Mouse (Mus musculus): ENCODE results near the gene Ptpn4. TPM values are rescaled to one million over a fixed set of nuclear protein-coding genes. Genes with fewer than 3 reads are reported as not detected.

Ptpn4 gene
- total and polyA plus RNA-seq, 2 experiments from 2014 or later, result 7.0 to 46.5 TPM

GRCm38 (mm10) chr1:119626837-119627236 is 210.6 kb downstream of the Ptpn4 start:
- DNase-seq (ENCODE audit: low spot score) (no peak), ATAC-seq (ENCODE audit: low FRiP score) (no peak)
- Histone ChIP-seq H3K27ac (ENCODE audit: low read depth, low read length) (no peak overlapping the region), H3K36me3 (ENCODE audit: insufficient read depth, low read length) (no peaks in the 10 kb centered on the region), H3K27me3 (ENCODE audit: insufficient read depth, low read length) (no peaks in the 10 kb centered on the region), H3K4me1 (ENCODE audit: insufficient read depth, low read length) (no peaks in the 10 kb centered on the region), H3K4me3 (ENCODE audit: low read depth, low read length) (no peak overlapping the region), H3K9me3 (ENCODE audit: low read length) (no peaks in the 10 kb centered on the region), H3K4me2 (ENCODE audit: low read depth, low read length, poor library complexity, severe bottlenecking) (no peak overlapping the region), H3K9ac (replicated peaks; ENCODE audit: low read length, poor library complexity, severe bottlenecking) (no peak overlapping the region)
- WGBS, result 90% methylated on average over 4 of the region's 4 CpGs
- no peak for TF ChIP-seq CTCF (IDR thresholded peaks at IDR 0.05)

GRCm38 (mm10) chr1:119624444-119624843 is 213.0 kb downstream of the Ptpn4 start:
- Histone ChIP-seq H3K27me3 (ENCODE audit: insufficient read depth, low read length) (no peaks in the 10 kb centered on the region), H3K27ac (ENCODE audit: low read depth, low read length) (no peak overlapping the region), H3K4me2 (ENCODE audit: low read depth, low read length, poor library complexity, severe bottlenecking) (no peak overlapping the region), H3K9me3 (ENCODE audit: low read length) (no peaks in the 10 kb centered on the region), H3K4me3 (ENCODE audit: low read depth, low read length) (no peak overlapping the region), H3K36me3 (ENCODE audit: insufficient read depth, low read length) (no peaks in the 10 kb centered on the region), H3K9ac (replicated peaks; ENCODE audit: low read length, poor library complexity, severe bottlenecking) (no peak overlapping the region), H3K4me1 (ENCODE audit: insufficient read depth, low read length) (no peaks in the 10 kb centered on the region)
- no peak for DNase-seq (ENCODE audit: low spot score)
- TF ChIP-seq CTCF (IDR thresholded peaks at IDR 0.05), result no peak
- ATAC-seq (ENCODE audit: low FRiP score), result no peak
- WGBS, result 60% methylated on average over 2 of the region's 2 CpGs

- Histone ChIP-seq H3K9ac (replicated peaks; ENCODE audit: low read length, poor library complexity, severe bottlenecking) (no peak overlapping the region), H3K27me3 (ENCODE audit: insufficient read depth, low read length) (no peaks in the 10 kb centered on the region), H3K4me1 (ENCODE audit: insufficient read depth, low read length) (no peaks in the 10 kb centered on the region), H3K4me2 (ENCODE audit: low read depth, low read length, poor library complexity, severe bottlenecking) (no peak overlapping the region), H3K9me3 (ENCODE audit: low read length) (no peaks in the 10 kb centered on the region), H3K36me3 (ENCODE audit: insufficient read depth, low read length) (0 out of 2 replicates have a peak, but pooled peaks cover 4% of the 10 kb centered on the region), H3K4me3 (ENCODE audit: low read depth, low read length) (no peak overlapping the region), H3K27ac (ENCODE audit: low read depth, low read length) (no peak overlapping the region)
- no peak for ATAC-seq (ENCODE audit: low FRiP score)
- 97% methylated on average over 3 of the region's 3 CpGs for WGBS
- DNase-seq (ENCODE audit: low spot score), result no peak
- TF ChIP-seq CTCF (IDR thresholded peaks at IDR 0.05), result no peak
These were observed 232.0 kb downstream of the Ptpn4 start for GRCm38 (mm10) chr1:119605396-119605795.

Other genes starting within 250 kb of the Ptpn4 start
- 12.8 and 17.9 TPM in 2 replicates for gene Epb41l5, start 188.6 kb downstream of the Ptpn4 start, total RNA-seq (2014; rRNA removed)
- gene Epb41l5, start 188.6 kb downstream of the Ptpn4 start, polyA plus RNA-seq (2015; fragmentation: Nextera tagmentation; extraction: Ambion mirVana), result 12.2 and 13.5 TPM in 2 replicates
- gene Tmem177, start 75.6 kb upstream of the Ptpn4 start, total RNA-seq (2014; rRNA removed), result 5.4 and 5.7 TPM in 2 replicates
- gene Tmem177, start 75.6 kb upstream of the Ptpn4 start, polyA plus RNA-seq (2015; fragmentation: Nextera tagmentation; extraction: Ambion mirVana), result 3.5 and 3.6 TPM in 2 replicates
- 0.55 TPM in 1 of 2 replicates, not detected in the other for gene Cfap221, start 159.6 kb upstream of the Ptpn4 start, total RNA-seq (2014; rRNA removed)
- 0.13 and 0.63 TPM in 2 replicates for gene Cfap221, start 159.6 kb upstream of the Ptpn4 start, polyA plus RNA-seq (2015; fragmentation: Nextera tagmentation; extraction: Ambion mirVana)
- 0.66 and 1.6 TPM in 2 replicates for gene Sctr, start 169.3 kb upstream of the Ptpn4 start, total RNA-seq (2014; rRNA removed)
- gene Sctr, start 169.3 kb upstream of the Ptpn4 start, polyA plus RNA-seq (2015; fragmentation: Nextera tagmentation; extraction: Ambion mirVana), result 1.00 and 1.0 TPM in 2 replicates
- gene Tmem37, start 236.5 kb upstream of the Ptpn4 start, total RNA-seq (2014; rRNA removed), result 2.7 and 4.0 TPM in 2 replicates
- 6.9 and 7.5 TPM in 2 replicates for gene Tmem37, start 236.5 kb upstream of the Ptpn4 start, polyA plus RNA-seq (2015; fragmentation: Nextera tagmentation; extraction: Ambion mirVana)